ENCODE assay signal across 8 mouse cellular contexts in genomic region chr15:77928091-77928490, GRCm38 (mm10). TPM values are rescaled to one million over a fixed set of nuclear protein-coding genes. Genes with fewer than 3 reads are reported as not detected.
A peak's percentile ranks its signal among the peaks of the same experiment; 100 is the strongest.
DNase-seq lines count a peak whose midpoint lies in the region; ATAC-seq and TF ChIP-seq lines count a peak whose summit lies in the region.

No protein-coding gene starts in this region.

- no peak for ATAC-seq in erythroblast, adult 5-6 weeks (replicated peaks; ENCODE audit: low FRiP score, poor library complexity, severe bottlenecking)
- ATAC-seq in liver, embryonic 12.5 days = no peak

- peak overlapping the region; percentile 78 for H3K4me3 ChIP-seq in erythroblast, embryonic 14.5 days (replicated peaks)
- H3K4me3 ChIP-seq in testis, adult 2 months (ENCODE audit: control insufficient read depth, low read depth, low read length) = peak overlapping the region; percentile 95; the same call in 1 of the 2 replicates
- H3K4me3 ChIP-seq in liver, embryonic 12.5 days = peak overlapping the region; percentile 82

- no peaks in the 10 kb centered on the region for H3K27me3 ChIP-seq in erythroblast, embryonic 14.5 days (ENCODE audit: control insufficient read depth)
- H3K27me3 ChIP-seq in testis, adult 2 months (ENCODE audit: control insufficient read depth, insufficient read depth, low read length) = no peaks in the 10 kb centered on the region
- H3K27me3 ChIP-seq in liver, embryonic 12.5 days (replicated peaks) = no peaks in the 10 kb centered on the region

- no peak for TF ChIP-seq POLR2A in testis, adult 2 months (IDR thresholded peaks at IDR 0.05; ENCODE audit: control insufficient read depth, low read depth, low read length)

- peak overlapping the region; percentile 75 for H3K9ac ChIP-seq in liver, embryonic 12.5 days

- H3K4me1 ChIP-seq in erythroblast, embryonic 14.5 days (ENCODE audit: control insufficient read depth) = peaks cover 70% of the 10 kb centered on the region
- peaks cover 5% of the 10 kb centered on the region for H3K4me1 ChIP-seq in testis, adult 2 months (ENCODE audit: control insufficient read depth, insufficient read depth, low read length)
- peaks cover 58% of the 10 kb centered on the region for H3K4me1 ChIP-seq in liver, embryonic 12.5 days

- H3K4me2 ChIP-seq in liver, embryonic 12.5 days = peak overlapping the region; percentile 88

- H3K27ac ChIP-seq in testis, adult 2 months (ENCODE audit: control insufficient read depth, insufficient read depth, low read depth, low read length) = no peak overlapping the region
- H3K27ac ChIP-seq in liver, embryonic 12.5 days = peak overlapping the region; percentile 86

- H3K9me3 ChIP-seq in erythroblast, embryonic 14.5 days (ENCODE audit: control insufficient read depth, low read length) = no peaks in the 10 kb centered on the region
- H3K9me3 ChIP-seq in liver, embryonic 12.5 days (replicated peaks) = no peaks in the 10 kb centered on the region

- H3K36me3 ChIP-seq in erythroblast, embryonic 14.5 days (ENCODE audit: control insufficient read depth) = peaks cover 46% of the 10 kb centered on the region
- no peaks in the 10 kb centered on the region; the same call in 1 of the 2 replicates for H3K36me3 ChIP-seq in testis, adult 2 months (ENCODE audit: control insufficient read depth, insufficient read depth, low read length)
- peaks cover 47% of the 10 kb centered on the region for H3K36me3 ChIP-seq in liver, embryonic 12.5 days

- TF ChIP-seq CTCF in testis, adult 2 months (IDR thresholded peaks at IDR 0.05; ENCODE audit: control insufficient read depth, insufficient read depth, insufficient replicate concordance, low read depth, low read length) = no peak

- 11% methylated on average over 4 of the region's 4 CpGs for WGBS in liver, embryonic 12.5 days (ENCODE audit: insufficient replicate concordance)

- no peak for DNase-seq in testis, postnatal 10 days (ENCODE audit: low spot score)
- no peak for DNase-seq in right cerebral cortex, adult 2 months (ENCODE audit: low spot score in 2 of 2)
- DNase-seq in left cerebral cortex, postnatal 25 days (ENCODE audit: low spot score in 2 of 2) = no peak
- DNase-seq in spleen, adult 18-20 months = no peak

- intact Hi-C loops in left cerebral cortex, postnatal 25 days (cut with DNase I) = loop anchor here (2.0 kb wide), 1 partner anchor 245 kb away; no protein-coding TSS in a partner anchor

RNA-seq across cellular contexts. Expression of gene Txn2, which starts 0.7 kb away (rescaled TPM):
- polyA plus RNA-seq in erythroblast, embryonic 14.5 days (2012) = 41.7 and 44.1 TPM in 2 replicates
- total RNA-seq in erythroblast, adult 5-6 weeks (2015; ENCODE audit: low replicate concordance) = 63.7 and 67.4 TPM in 2 replicates
- total RNA-seq in erythroblast, adult 5-6 weeks (2017; ENCODE audit: low replicate concordance) = 16.9 and 29.4 TPM in 2 replicates
- polyA plus RNA-seq in testis, adult 2 months (2012; rRNA removed) = 133 and 144 TPM in 2 replicates
- 239 and 249 TPM in 2 replicates for polyA plus RNA-seq in liver, embryonic 12.5 days (2016; fragmentation: Nextera tagmentation; extraction: Ambion mirVana)
- total RNA-seq in left cerebral cortex, postnatal 25 days (2021) = 100 to 1,000 TPM; 132 to 135 TPM

RNA-seq across cellular contexts. Expression of gene Foxred2, which starts 28.4 kb away (rescaled TPM):
- polyA plus RNA-seq in erythroblast, embryonic 14.5 days (2012) = 0.04 and 0.06 TPM in 2 replicates
- total RNA-seq in erythroblast, adult 5-6 weeks (2015; ENCODE audit: low replicate concordance) = 2.1 and 5.9 TPM in 2 replicates
- 2.5 and 4.7 TPM in 2 replicates for total RNA-seq in erythroblast, adult 5-6 weeks (2017; ENCODE audit: low replicate concordance)
- 1.0 and 4.0 TPM in 2 replicates for polyA plus RNA-seq in testis, adult 2 months (2012; rRNA removed)
- 1.3 and 1.7 TPM in 2 replicates for polyA plus RNA-seq in liver, embryonic 12.5 days (2016; fragmentation: Nextera tagmentation; extraction: Ambion mirVana)
- total RNA-seq in left cerebral cortex, postnatal 25 days (2021) = 10 to 100 TPM; 11.8 to 12.0 TPM

RNA-seq across cellular contexts. Expression of gene Eif3d, which starts 42.5 kb away (rescaled TPM):
- 8.2 and 8.3 TPM in 2 replicates for polyA plus RNA-seq in erythroblast, embryonic 14.5 days (2012)
- 41.5 and 85.3 TPM in 2 replicates for total RNA-seq in erythroblast, adult 5-6 weeks (2015; ENCODE audit: low replicate concordance)
- 47.5 and 50.3 TPM in 2 replicates for total RNA-seq in erythroblast, adult 5-6 weeks (2017; ENCODE audit: low replicate concordance)
- 126 and 139 TPM in 2 replicates for polyA plus RNA-seq in testis, adult 2 months (2012; rRNA removed)
- 257 and 271 TPM in 2 replicates for polyA plus RNA-seq in liver, embryonic 12.5 days (2016; fragmentation: Nextera tagmentation; extraction: Ambion mirVana)
- 100 to 1,000 TPM in 1 of 2 experiments, 10 to 100 TPM in 1; 97.3 to 105 TPM for total RNA-seq in left cerebral cortex, postnatal 25 days (2021)

Comparison
In these comparisons a context has a peak if more than half of its experiments do, and no peak if none do; other contexts are left out.
1. RNA of gene Eif3d, which starts 42.5 kb away (polyA plus RNA-seq): 257 to 271 TPM in liver, embryonic 12.5 days and 126 to 139 TPM in testis, adult 2 months; 8.2 to 8.3 TPM in erythroblast, embryonic 14.5 days; every median in the first group is over 10 times any median in the second.
2. Peak in every context shown above with its lines, with median percentiles within 50 percentile points of each other: H3K4me3 ChIP-seq.